Mouse (Mus musculus): ENCODE data around the gene Usp19.
A peak's percentile ranks its signal among the peaks of the same experiment; 100 is the strongest.

DNA sequence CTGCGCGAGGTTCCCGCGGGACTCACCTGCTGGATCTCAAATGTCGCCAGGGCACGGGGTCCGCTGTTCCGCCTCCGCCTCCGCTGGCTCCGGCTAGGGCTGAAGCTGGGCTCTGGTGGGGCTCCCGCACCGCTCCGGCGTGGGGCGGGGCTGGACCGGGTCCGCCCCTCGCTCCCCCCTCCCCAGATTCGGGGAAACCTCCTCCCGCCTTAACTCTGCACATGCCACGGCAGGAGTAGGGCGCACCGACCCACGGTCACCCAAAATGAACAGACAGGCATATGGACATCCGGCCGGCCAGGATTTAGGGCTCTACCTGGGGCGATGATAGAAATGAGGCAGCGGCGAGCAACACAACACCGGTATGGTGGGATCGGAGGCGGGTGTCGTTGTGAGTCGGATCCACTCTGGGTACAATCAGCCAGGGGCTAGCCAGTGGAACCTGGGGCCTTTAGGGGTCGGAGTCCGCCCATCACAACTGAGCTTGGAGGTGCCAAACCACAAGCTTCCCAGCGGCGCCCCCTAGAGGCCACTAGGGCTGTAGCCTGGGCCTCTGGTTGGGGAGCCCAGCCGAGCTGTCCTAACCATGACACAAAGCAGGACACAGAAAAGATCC lies 38.0 kb upstream of the Usp19 start:
- TF ChIP-seq CTCF (conservative IDR thresholded peaks at IDR 0.05; ENCODE audit: insufficient read depth, insufficient read length, low read depth, low read length) (peak; percentile 71), POLR2A (IDR thresholded peaks at IDR 0.05; ENCODE audit: low read depth, low read length) (no peak)
